Mouse (Mus musculus) gastrocnemius, postnatal 14 days (tissue): ENCODE data around the gene St3gal6. TPM values are rescaled to one million over a fixed set of nuclear protein-coding genes. Genes with fewer than 3 reads are reported as not detected.
"Not testable (repeated sequence)": the region's sequence is repeated elsewhere in the genome, so short reads cannot be mapped to it uniquely, and the experiment has no call there.

Experiments
- DNase-seq: peaks from one replicate; pipeline ENCODE4 v3.0.0; 2021; ENCODE audit warnings: mixed read lengths
- intact Hi-C: fragments of 180-260 bp; cut with DNase I; formaldehyde crosslinking; loops from one replicate; pipeline ENCODE4 v1.15.1; 2025; ENCODE audit warnings: low total_unique reads
- total RNA-seq, 2 experiments: library from RNA; stranded (reverse); gene quantifications; 2 replicates each; pipeline ENCODE4 v1.2.3; 2021

The St3gal6 gene
- total RNA-seq, 2 experiments from 2014 or later: 45.5 to 50.0 TPM

DNA sequence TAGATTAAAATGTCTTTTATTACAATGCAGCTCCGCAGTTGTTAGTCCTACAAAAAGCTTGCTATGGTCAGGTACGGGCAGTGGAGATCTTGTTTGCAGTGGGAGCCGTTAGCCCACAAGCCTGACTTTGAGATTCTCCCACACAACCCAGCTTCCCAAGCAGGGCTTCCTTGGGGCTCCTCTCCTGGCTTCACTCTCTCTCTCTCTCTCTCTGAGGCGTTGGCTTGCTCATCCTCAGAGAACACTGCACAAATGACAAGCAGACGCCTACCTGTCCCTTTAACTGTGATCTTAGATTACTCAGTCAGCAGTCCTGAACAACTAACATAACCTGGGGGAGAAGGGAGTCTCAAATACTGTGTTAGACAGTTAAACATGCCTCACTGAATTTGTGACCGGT lies 36.2 kb downstream of the St3gal6 start:
- intact Hi-C loops: no loop called here

DNA sequence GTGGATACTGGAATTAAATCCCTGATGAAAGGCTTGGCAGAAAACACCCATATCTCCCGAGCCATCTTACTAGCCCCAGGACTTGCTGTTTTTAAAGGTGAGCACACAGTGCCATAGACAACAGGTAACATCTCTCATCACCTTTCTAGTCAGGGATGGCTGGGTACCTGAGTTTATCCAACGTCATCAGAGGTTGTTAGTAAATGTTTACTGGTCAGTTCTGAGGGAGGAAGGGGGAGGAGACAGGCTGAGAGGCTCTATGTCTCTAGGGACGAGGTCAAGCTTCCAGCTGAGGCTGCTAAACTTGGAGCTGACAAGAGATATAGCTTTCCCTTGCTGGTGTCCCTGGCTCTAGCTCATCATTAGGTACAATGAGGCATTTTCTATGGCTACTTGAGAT lies 41.7 kb downstream of the St3gal6 start:
- intact Hi-C loops: no loop called here
- no peak for DNase-seq

More for the DNA sequence above, 36.2 kb downstream of the St3gal6 start:
- DNase-seq: no peak

- DNase-seq: no peak
- intact Hi-C loops: no loop called here
Observed at GRCm38 (mm10) chr16:58481906-58482270, 42.2 kb downstream of the St3gal6 start.

- no peak for DNase-seq
- intact Hi-C loops: no loop called here
Observed at GRCm38 (mm10) chr16:58481219-58481905, 42.7 kb downstream of the St3gal6 start.

GRCm38 (mm10) chr16:58479898-58480448 lies 44.1 kb downstream of the St3gal6 start:
- no peak for DNase-seq

DNA sequence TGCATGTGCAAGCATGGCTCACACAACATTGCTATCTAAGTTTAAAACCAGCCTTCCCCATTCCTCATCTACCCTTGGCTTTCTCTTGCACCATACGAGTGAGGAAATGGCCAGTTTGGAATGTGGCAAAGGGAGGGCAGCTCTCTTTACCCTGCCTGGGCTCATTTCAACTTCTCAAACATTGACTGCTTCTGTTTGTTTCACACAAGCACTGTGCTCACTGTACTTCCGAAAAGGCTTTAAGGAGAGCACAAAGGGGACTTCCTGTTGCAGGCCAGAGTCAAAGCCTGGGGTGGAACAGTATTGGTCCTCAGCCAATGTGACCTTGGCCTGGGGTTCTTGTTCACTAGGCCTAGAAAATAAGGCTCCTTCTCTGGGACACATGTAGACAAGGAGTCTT lies 47.7 kb downstream of the St3gal6 start:
- intact Hi-C loops: no loop called here
- peak; percentile 23 for DNase-seq

More at GRCm38 (mm10) chr16:58479898-58480448, 44.1 kb downstream of the St3gal6 start:
- intact Hi-C loops: no loop called here

GRCm38 (mm10) chr16:58475544-58476154 lies 48.4 kb downstream of the St3gal6 start:
- DNase-seq: no peak
- intact Hi-C loops: no loop called here

DNA sequence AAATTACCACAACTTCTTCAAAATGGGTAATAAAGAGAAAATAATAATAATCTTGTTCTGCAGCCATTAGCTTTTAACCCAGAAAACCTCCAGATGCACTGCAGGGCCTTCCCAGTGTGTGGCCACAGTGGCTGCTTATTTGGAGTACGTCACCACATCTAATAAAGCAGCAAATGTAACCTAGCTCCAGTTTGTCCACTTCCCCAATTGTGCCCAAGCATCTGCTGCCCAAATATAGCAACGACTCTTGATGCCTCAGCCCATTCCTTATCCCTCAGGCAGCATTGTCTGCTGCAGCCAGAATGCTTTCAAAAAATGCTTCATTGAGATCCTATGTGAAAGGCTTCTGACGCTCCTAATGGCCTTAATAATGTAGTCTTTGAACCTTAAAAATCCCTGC lies 49.2 kb downstream of the St3gal6 start:
- no peak for DNase-seq
- intact Hi-C loops: no loop called here

GRCm38 (mm10) chr16:58470841-58471240 lies 53.2 kb downstream of the St3gal6 start:
- intact Hi-C loops: no loop called here
- no peak for DNase-seq

DNA sequence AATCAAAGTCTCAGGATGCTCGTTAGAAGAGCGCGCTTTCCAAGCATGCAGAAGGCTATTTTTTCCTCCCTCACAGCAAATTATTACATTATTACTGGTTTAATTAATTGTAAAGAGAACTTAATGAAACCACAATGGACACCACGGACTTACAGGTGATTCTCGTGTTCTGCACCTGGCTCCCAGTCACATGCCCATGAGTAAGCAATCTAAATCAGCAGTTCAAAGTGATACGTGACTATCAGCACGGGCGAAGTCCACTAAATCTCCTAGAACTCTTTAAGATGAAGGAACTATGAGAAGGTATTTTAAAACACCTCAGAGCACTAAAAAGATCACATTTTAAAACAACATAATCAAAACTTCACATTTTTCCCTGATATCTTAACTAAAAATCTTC lies 54.0 kb downstream of the St3gal6 start:
- no peak for DNase-seq
- intact Hi-C loops: no loop called here

DNA sequence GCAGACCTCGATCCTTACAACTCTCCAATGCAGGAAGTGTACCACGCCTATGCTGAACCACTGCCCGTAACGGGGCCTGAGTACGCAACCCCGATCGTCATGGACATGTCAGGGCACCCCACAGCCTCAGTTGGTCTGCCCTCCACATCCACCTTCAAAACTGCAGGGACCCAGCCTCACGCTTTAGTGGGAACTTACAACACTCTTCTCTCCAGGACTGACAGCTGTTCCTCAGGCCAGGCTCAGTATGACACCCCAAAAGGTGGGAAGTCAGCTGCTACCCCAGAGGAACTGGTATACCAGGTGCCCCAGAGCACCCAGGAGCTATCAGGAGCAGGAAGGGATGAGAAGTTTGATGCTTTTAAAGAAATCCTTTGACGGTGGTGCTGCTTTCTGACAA lies 58.6 kb downstream of the St3gal6 start:
- no peak for DNase-seq
- intact Hi-C loops: loop anchor here (5.0 to 10.0 kb wide), 2 partner anchors 57 to 269 kb away; partner anchors contain the start of gene St3gal6

GRCm38 (mm10) chr16:58464051-58464450 lies 60.0 kb downstream of the St3gal6 start:
- intact Hi-C loops: loop anchor here (5.0 to 10.0 kb wide), 2 partner anchors 158 to 271 kb away; no protein-coding TSS in a partner anchor
- DNase-seq: no peak

GRCm38 (mm10) chr16:58462519-58462918 lies 61.5 kb downstream of the St3gal6 start:
- intact Hi-C loops: loop anchor here (5.0 to 10.0 kb wide), 2 partner anchors 160 to 272 kb away; no protein-coding TSS in a partner anchor
- no peak for DNase-seq

DNA sequence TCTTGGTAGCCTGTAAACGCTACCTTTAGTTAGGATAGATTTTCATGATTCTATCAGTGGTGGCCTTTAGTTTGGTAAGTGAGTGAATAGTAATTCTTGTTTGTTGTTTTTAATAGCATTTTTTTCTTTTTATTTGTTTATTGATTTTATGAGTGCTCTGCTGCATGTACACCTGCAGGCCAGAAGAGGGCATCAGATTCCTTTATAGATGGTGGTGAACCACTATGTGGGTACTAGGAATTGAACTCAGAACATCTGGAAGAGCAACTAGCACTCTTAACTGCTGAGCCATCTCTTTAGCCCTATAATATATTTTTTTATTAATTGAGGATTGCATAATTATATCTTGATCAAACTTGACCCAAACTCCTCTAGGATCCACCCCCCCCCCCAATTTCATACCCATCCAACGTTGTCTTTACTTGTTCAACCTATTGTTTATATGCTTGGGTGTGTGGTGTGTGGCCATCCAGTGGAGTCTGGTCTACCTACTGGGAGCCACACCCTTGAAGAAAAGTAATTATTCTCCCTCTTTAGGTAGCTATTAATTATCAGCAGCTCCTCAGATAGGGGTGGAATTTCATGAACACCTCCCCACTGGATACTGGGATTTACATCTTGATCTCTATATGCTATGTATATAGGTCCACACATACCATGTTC lies 62.1 kb downstream of the St3gal6 start:
- no peak for DNase-seq
- intact Hi-C loops: loop anchor here (5.0 to 10.0 kb wide), 2 partner anchors 160 to 273 kb away; no protein-coding TSS in a partner anchor

- intact Hi-C loops: loop anchor here (5.0 to 10.0 kb wide), 2 partner anchors 162 to 274 kb away; no protein-coding TSS in a partner anchor
- DNase-seq: no peak
Observed at GRCm38 (mm10) chr16:58460386-58460785, 63.7 kb downstream of the St3gal6 start.

DNA sequence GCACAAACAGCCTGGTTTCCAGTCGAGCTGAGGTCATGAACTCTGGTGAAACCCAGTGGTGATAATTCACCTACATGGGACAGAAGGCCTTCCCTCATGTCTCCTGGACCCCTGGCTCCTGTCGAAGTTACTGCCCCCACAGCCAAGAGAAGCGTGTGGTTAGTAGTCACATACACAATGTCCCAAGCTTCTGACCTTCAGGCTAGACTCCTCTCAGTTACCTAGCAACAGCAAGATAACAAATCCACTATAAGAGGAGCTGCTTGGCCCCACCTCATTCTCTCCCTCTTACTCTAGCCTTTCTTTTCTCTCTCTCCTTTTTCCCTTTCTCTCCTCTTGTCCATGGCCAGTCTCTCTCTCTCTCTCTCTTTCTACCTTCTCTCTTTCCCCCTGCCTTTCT lies 64.1 kb downstream of the St3gal6 start:
- DNase-seq: not testable (repeated sequence)
- intact Hi-C loops: loop anchor here (5.0 to 10.0 kb wide), 2 partner anchors 162 to 275 kb away; no protein-coding TSS in a partner anchor

GRCm38 (mm10) chr16:58456991-58457390 lies 67.1 kb downstream of the St3gal6 start:
- no peak for DNase-seq
- intact Hi-C loops: no loop called here

GRCm38 (mm10) chr16:58456445-58456844 lies 67.6 kb downstream of the St3gal6 start:
- no peak for DNase-seq
- intact Hi-C loops: no loop called here

GRCm38 (mm10) chr16:58455118-58455517 lies 68.9 kb downstream of the St3gal6 start:
- DNase-seq: no peak
- intact Hi-C loops: no loop called here

GRCm38 (mm10) chr16:58454617-58455016 lies 69.4 kb downstream of the St3gal6 start:
- intact Hi-C loops: loop anchor here (5.0 kb wide), 2 partner anchors 152 to 173 kb away; no protein-coding TSS in a partner anchor
- DNase-seq: peak; percentile 28
